In the genomic region with DNA sequence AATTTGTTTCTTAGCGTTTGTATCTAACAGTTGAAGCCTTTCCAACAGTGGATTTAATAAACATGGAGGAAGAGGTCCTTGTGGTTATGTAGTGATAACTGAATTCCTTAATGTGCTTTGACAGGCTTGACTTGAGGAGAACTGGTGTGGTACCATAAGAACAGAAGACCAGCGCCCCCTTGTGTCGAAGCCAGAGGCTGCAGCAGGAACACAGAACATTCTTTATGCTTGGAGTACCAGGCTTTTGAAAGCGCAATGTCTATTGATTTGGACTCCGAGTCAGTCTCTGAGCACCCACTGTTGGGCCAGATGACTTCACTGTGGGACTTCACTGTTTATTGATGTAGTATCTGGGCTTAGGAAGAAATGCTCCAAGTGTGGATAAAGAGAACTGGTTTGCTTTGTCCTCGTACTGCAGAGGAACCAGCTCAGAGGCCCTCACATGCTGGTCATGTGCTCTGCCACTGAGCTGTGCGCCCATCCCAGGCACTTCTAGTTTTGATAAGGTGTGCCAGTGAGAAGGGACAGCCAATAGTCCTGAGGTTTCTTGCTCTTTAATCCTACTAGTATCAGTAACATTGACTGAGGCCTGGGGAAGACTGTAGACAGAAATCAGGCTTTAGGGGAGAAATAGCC, we compare ENCODE assay signal across 9 mouse cellular contexts. TPM values are rescaled to one million over a fixed set of nuclear protein-coding genes. Genes with fewer than 3 reads are reported as not detected.
DNase-seq lines count a peak whose midpoint lies in the region; ATAC-seq lines count a peak whose summit lies in the region.
"Had no signal": no experiment of that assay in that cellular context is flagged by ENCODE, and none has a peak within 500 bp of the region (broad histone marks: within the 10 kb centered on the region; RNA-seq: fewer than 3 reads in every experiment).

No protein-coding gene starts in this region.

- H3K4me1 ChIP-seq in hindbrain, embryonic 16.5 days (ENCODE audit: control insufficient read depth, insufficient read depth, low read depth, low read length): no peaks in the 10 kb centered on the region

- H3K27me3 ChIP-seq in hindbrain, embryonic 16.5 days (replicated peaks; ENCODE audit: control insufficient read depth, insufficient read depth, low read length): no peaks in the 10 kb centered on the region

- H3K9me3 ChIP-seq in hindbrain, embryonic 16.5 days (ENCODE audit: control insufficient read depth, low read length): no peaks in the 10 kb centered on the region

- ATAC-seq in hindbrain, embryonic 16.5 days: peak; percentile 92

- no peak overlapping the region for H3K4me3 ChIP-seq in hindbrain, embryonic 16.5 days (ENCODE audit: low read length)
- H3K4me3 ChIP-seq: myocyte had no signal

- H3K36me3 ChIP-seq in hindbrain, embryonic 16.5 days (ENCODE audit: control insufficient read depth, insufficient read depth, low read length): no peaks in the 10 kb centered on the region

- H3K27ac ChIP-seq in hindbrain, embryonic 16.5 days (ENCODE audit: low read depth, low read length): no peak overlapping the region

- no peak overlapping the region for H3K4me2 ChIP-seq in hindbrain, embryonic 16.5 days (ENCODE audit: low read length)

- WGBS in hindbrain, embryonic 16.5 days: 29% methylated on average over 7 of the region's 7 CpGs

- DNase-seq in Muller cell, postnatal 12 days (ENCODE audit: inconsistent ontology term): peak; percentile 79
- DNase-seq in cerebellum, adult 18-20 months: peak; percentile 69 to 73
- peak; percentile 84 to 89 for DNase-seq in frontal cortex, postnatal 10 days (ENCODE audit: low spot score in 2 of 2)
- peak; percentile 93 to 97 for DNase-seq in left cerebral cortex, adult 18-20 months (ENCODE audit: low spot score in 2 of 2)
- peak; percentile 85 to 90 for DNase-seq in lung, postnatal 4 days
- DNase-seq in right cerebral cortex, adult 2 months (ENCODE audit: low spot score in 2 of 2): peak; percentile 98 to 99
- peak; percentile 55 for DNase-seq in urinary bladder, adult 2 months (ENCODE audit: low spot score)

- no peak overlapping the region for H3K9ac ChIP-seq in hindbrain, embryonic 16.5 days (ENCODE audit: low read depth, low read length)

RNA-seq across cellular contexts. Expression of gene Actl6a, which starts 7.8 kb away (rescaled TPM):
- polyA plus RNA-seq in hindbrain, embryonic 16.5 days (2015; fragmentation: Nextera tagmentation; extraction: Ambion mirVana): 55.3 and 59.9 TPM in 2 replicates
- total RNA-seq in left cerebral cortex, adult 18-20 months (2021): 10 to 100 TPM; 14.9 to 15.8 TPM
- 28.2 and 31.9 TPM in 2 replicates for polyA plus RNA-seq in urinary bladder, adult 2 months (2012; rRNA removed)

RNA-seq across cellular contexts. Expression of gene Ndufb5, which starts 38.4 kb away (rescaled TPM):
- 326 and 353 TPM in 2 replicates for polyA plus RNA-seq in hindbrain, embryonic 16.5 days (2015; fragmentation: Nextera tagmentation; extraction: Ambion mirVana)
- total RNA-seq in left cerebral cortex, adult 18-20 months (2021): 100 to 1,000 TPM; 201 to 213 TPM
- polyA plus RNA-seq in urinary bladder, adult 2 months (2012; rRNA removed): 207 and 209 TPM in 2 replicates

RNA-seq across cellular contexts. Expression of gene Mrpl47, which starts 39.1 kb away (rescaled TPM):
- 26.6 and 30.5 TPM in 2 replicates for polyA plus RNA-seq in hindbrain, embryonic 16.5 days (2015; fragmentation: Nextera tagmentation; extraction: Ambion mirVana)
- total RNA-seq in left cerebral cortex, adult 18-20 months (2021): 10 to 100 TPM; 19.4 to 23.0 TPM
- polyA plus RNA-seq in urinary bladder, adult 2 months (2012; rRNA removed): 14.8 and 14.9 TPM in 2 replicates
